Mouse (Mus musculus): ENCODE results near the gene Wdr75. TPM values are rescaled to one million over a fixed set of nuclear protein-coding genes. Genes with fewer than 3 reads are reported as not detected.

The Wdr75 gene
- polyA plus RNA-seq, 1 experiment: 12.3 TPM

GRCm38 (mm10) chr1:45818564-45818963, 23.6 kb downstream of the Wdr75 start:
- Histone ChIP-seq H3K4me3 (ENCODE audit: low read depth, low read length) (no peak overlapping the region), H3K27me3 (ENCODE audit: control insufficient read depth, insufficient read depth, low read length) (no peaks in the 10 kb centered on the region), H3K4me1 (ENCODE audit: control insufficient read depth, insufficient read depth, insufficient read length, low read length) (no peaks in the 10 kb centered on the region), H3K27ac (ENCODE audit: insufficient read depth, low read depth, low read length) (no peak overlapping the region), H3K36me3 (ENCODE audit: control insufficient read depth, insufficient read depth, low read length) (peaks cover 33% of the 10 kb centered on the region)
- TF ChIP-seq CTCF (IDR thresholded peaks at IDR 0.05; ENCODE audit: extremely low read depth, insufficient read length, insufficient replicate concordance, low read depth, low read length) (no peak), POLR2A (IDR thresholded peaks at IDR 0.05; ENCODE audit: low read depth, low read length) (no peak)
- 93% methylated on average over 9 of the region's 9 CpGs for WGBS

- no peak for TF ChIP-seq CTCF (IDR thresholded peaks at IDR 0.05; ENCODE audit: extremely low read depth, insufficient read length, insufficient replicate concordance, low read depth, low read length)
- TF ChIP-seq POLR2A (IDR thresholded peaks at IDR 0.05; ENCODE audit: low read depth, low read length): no peak
- no peaks in the 10 kb centered on the region for H3K27me3 ChIP-seq (ENCODE audit: control insufficient read depth, insufficient read depth, low read length)
- H3K4me3 ChIP-seq (ENCODE audit: low read depth, low read length): no peak overlapping the region
- WGBS: 64% methylated on average over 1 of the region's 1 CpGs
- no peak overlapping the region for H3K27ac ChIP-seq (ENCODE audit: insufficient read depth, low read depth, low read length)
- H3K4me1 ChIP-seq (ENCODE audit: control insufficient read depth, insufficient read depth, insufficient read length, low read length): no peaks in the 10 kb centered on the region
- peaks cover 24% of the 10 kb centered on the region for H3K36me3 ChIP-seq (ENCODE audit: control insufficient read depth, insufficient read depth, low read length)
These were observed 29.5 kb downstream of the Wdr75 start for GRCm38 (mm10) chr1:45824441-45824840.

- Histone ChIP-seq H3K36me3 (ENCODE audit: control insufficient read depth, insufficient read depth, low read length) (peaks cover 21% of the 10 kb centered on the region), H3K4me1 (ENCODE audit: control insufficient read depth, insufficient read depth, insufficient read length, low read length) (no peaks in the 10 kb centered on the region), H3K27me3 (ENCODE audit: control insufficient read depth, insufficient read depth, low read length) (no peaks in the 10 kb centered on the region), H3K27ac (ENCODE audit: insufficient read depth, low read depth, low read length) (no peak overlapping the region), H3K4me3 (ENCODE audit: low read depth, low read length) (no peak overlapping the region)
- WGBS: 40% methylated on average over 5 of the region's 5 CpGs
- TF ChIP-seq CTCF (IDR thresholded peaks at IDR 0.05; ENCODE audit: extremely low read depth, insufficient read length, insufficient replicate concordance, low read depth, low read length): peak; percentile 22; the same call in 1 of the 2 replicates
- TF ChIP-seq POLR2A (IDR thresholded peaks at IDR 0.05; ENCODE audit: low read depth, low read length): no peak
These were observed 30.2 kb downstream of the Wdr75 start for GRCm38 (mm10) chr1:45825140-45825539.

GRCm38 (mm10) chr1:45825630-45826029, 30.7 kb downstream of the Wdr75 start:
- Histone ChIP-seq H3K27ac (ENCODE audit: insufficient read depth, low read depth, low read length) (no peak overlapping the region), H3K4me1 (ENCODE audit: control insufficient read depth, insufficient read depth, insufficient read length, low read length) (no peaks in the 10 kb centered on the region), H3K4me3 (ENCODE audit: low read depth, low read length) (no peak overlapping the region), H3K36me3 (ENCODE audit: control insufficient read depth, insufficient read depth, low read length) (peaks cover 18% of the 10 kb centered on the region), H3K27me3 (ENCODE audit: control insufficient read depth, insufficient read depth, low read length) (no peaks in the 10 kb centered on the region)
- 91% methylated on average over 3 of the region's 3 CpGs for WGBS
- no peak for TF ChIP-seq POLR2A (IDR thresholded peaks at IDR 0.05; ENCODE audit: low read depth, low read length)
- no peak for TF ChIP-seq CTCF (IDR thresholded peaks at IDR 0.05; ENCODE audit: extremely low read depth, insufficient read length, insufficient replicate concordance, low read depth, low read length)

- whole genome bisulfite sequencing: 74% methylated on average over 2 of the region's 2 CpGs
- TF ChIP-seq CTCF (IDR thresholded peaks at IDR 0.05; ENCODE audit: extremely low read depth, insufficient read length, insufficient replicate concordance, low read depth, low read length): no peak
- TF ChIP-seq POLR2A (IDR thresholded peaks at IDR 0.05; ENCODE audit: low read depth, low read length): no peak
- no peaks in the 10 kb centered on the region for H3K27me3 ChIP-seq (ENCODE audit: control insufficient read depth, insufficient read depth, low read length)
- no peak overlapping the region for H3K4me3 ChIP-seq (ENCODE audit: low read depth, low read length)
- no peaks in the 10 kb centered on the region for H3K4me1 ChIP-seq (ENCODE audit: control insufficient read depth, insufficient read depth, insufficient read length, low read length)
- H3K36me3 ChIP-seq (ENCODE audit: control insufficient read depth, insufficient read depth, low read length): peaks cover 15% of the 10 kb centered on the region
- H3K27ac ChIP-seq (ENCODE audit: insufficient read depth, low read depth, low read length): no peak overlapping the region
These were observed 31.2 kb downstream of the Wdr75 start for GRCm38 (mm10) chr1:45826148-45826547.

- Histone ChIP-seq H3K4me1 (ENCODE audit: control insufficient read depth, insufficient read depth, insufficient read length, low read length) (no peaks in the 10 kb centered on the region), H3K4me3 (ENCODE audit: low read depth, low read length) (no peak overlapping the region), H3K27ac (ENCODE audit: insufficient read depth, low read depth, low read length) (no peak overlapping the region), H3K36me3 (ENCODE audit: control insufficient read depth, insufficient read depth, low read length) (peaks cover 12% of the 10 kb centered on the region), H3K27me3 (ENCODE audit: control insufficient read depth, insufficient read depth, low read length) (no peaks in the 10 kb centered on the region)
- 83% methylated on average over 2 of the region's 2 CpGs for WGBS
- TF ChIP-seq POLR2A (IDR thresholded peaks at IDR 0.05; ENCODE audit: low read depth, low read length) (no peak), CTCF (IDR thresholded peaks at IDR 0.05; ENCODE audit: extremely low read depth, insufficient read length, insufficient replicate concordance, low read depth, low read length) (no peak)
These were observed 31.8 kb downstream of the Wdr75 start for GRCm38 (mm10) chr1:45826796-45827195.

- WGBS: 69% methylated on average over 8 of the region's 8 CpGs
- Histone ChIP-seq H3K4me3 (ENCODE audit: low read depth, low read length) (no peak overlapping the region), H3K36me3 (ENCODE audit: control insufficient read depth, insufficient read depth, low read length) (no peaks in the 10 kb centered on the region), H3K4me1 (ENCODE audit: control insufficient read depth, insufficient read depth, insufficient read length, low read length) (no peaks in the 10 kb centered on the region), H3K27me3 (ENCODE audit: control insufficient read depth, insufficient read depth, low read length) (no peaks in the 10 kb centered on the region), H3K27ac (ENCODE audit: insufficient read depth, low read depth, low read length) (no peak overlapping the region)
- TF ChIP-seq POLR2A (IDR thresholded peaks at IDR 0.05; ENCODE audit: low read depth, low read length) (no peak), CTCF (IDR thresholded peaks at IDR 0.05; ENCODE audit: extremely low read depth, insufficient read length, insufficient replicate concordance, low read depth, low read length) (no peak)
These were observed 35.7 kb downstream of the Wdr75 start for GRCm38 (mm10) chr1:45830453-45831206.

Data from small intestine, adult 2 months (tissue).